Mouse (Mus musculus) limb, embryonic 14.5 days (tissue): ENCODE measurements around the gene BC051019. TPM values are rescaled to one million over a fixed set of nuclear protein-coding genes. Genes with fewer than 3 reads are reported as not detected.
A peak's percentile ranks its signal among the peaks of the same experiment; 100 is the strongest.

Experiments
- ATAC-seq: fragments of 200-750 bp; cut with Nextera tagmentation; 2 replicates; pipeline ENCODE4 v1.8.0; 2017; ENCODE audit warnings: low read depth, moderate number of reproducible peaks, moderate TSS enrichment; ENCODE audit not compliant: low FRiP score
- DNase-seq: peaks from one replicate; pipeline ENCODE4 v3.0.0-alpha.2; 2015; ENCODE audit warnings: low spot score
- H3K27ac ChIP-seq: fragments of 300-500 bp; sonication (generic); replicated peaks from 2 replicates; pipeline ENCODE4 v1.5.1; 2014; ENCODE audit warnings: low read depth, mild to moderate bottlenecking, low read length, moderate library complexity, mixed read lengths
- H3K27me3 ChIP-seq: fragments of 300-500 bp; sonication (generic); 2 replicates; pipeline ENCODE4 v1.6.1; 2014; ENCODE audit warnings: low read length, mixed read lengths; ENCODE audit not compliant: control insufficient read depth, insufficient read depth
- H3K36me3 ChIP-seq: fragments of 300-500 bp; sonication (generic); 2 replicates; pipeline ENCODE4 v1.6.1; 2014; ENCODE audit warnings: mild to moderate bottlenecking, low read length, moderate library complexity, mixed read lengths; ENCODE audit not compliant: control insufficient read depth, insufficient read depth
- H3K4me1 ChIP-seq: fragments of 300-500 bp; sonication (generic); 2 replicates; pipeline ENCODE4 v1.6.1; 2014; ENCODE audit warnings: antibody characterized with exemption, low read length, mixed read lengths; ENCODE audit not compliant: control insufficient read depth, insufficient read depth
- H3K4me2 ChIP-seq: fragments of 300-500 bp; sonication (generic); replicated peaks from 2 replicates; pipeline ENCODE4 v1.6.1; 2014; ENCODE audit warnings: low read depth, mild to moderate bottlenecking, low read length, moderate library complexity; ENCODE audit not compliant: severe bottlenecking
- H3K4me3 ChIP-seq: fragments of 300-500 bp; sonication (generic); replicated peaks from 2 replicates; pipeline ENCODE4 v1.5.1; 2014; ENCODE audit warnings: low read length
- H3K9ac ChIP-seq: fragments of 300-500 bp; sonication (generic); 2 replicates; pipeline ENCODE4 v1.6.1; 2014; ENCODE audit warnings: mild to moderate bottlenecking, low read depth, low read length, moderate library complexity; ENCODE audit not compliant: severe bottlenecking
- H3K9me3 ChIP-seq: fragments of 300-500 bp; sonication (generic); 2 replicates; pipeline ENCODE4 v1.6.1; 2016; ENCODE audit warnings: low read length; ENCODE audit not compliant: control insufficient read depth
- POLR2A ChIP-seq: fragments of 200-500 bp; IDR thresholded peaks from 2 replicates; pipeline ENCODE4 v1.8.0; 2012; ENCODE audit warnings: inconsistent platforms, mild to moderate bottlenecking, moderate library complexity, borderline replicate concordance; ENCODE audit not compliant: insufficient read depth, insufficient read length; ENCODE audit errors: extremely low read depth
- WGBS: fragments of 180-500 bp; shearing (Covaris S2); extraction: QIAGEN DNeasy Blood & Tissue Kit; methylation state at CpG from one replicate; pipeline ENCODE4 v1.1.7; 2014; 5-methylcytosine and 5-hydroxymethylcytosine counted together
- polyA plus RNA-seq, 2 experiments: library from polyadenylated mRNA; depleted of rRNA in 1 of 2; stranded (reverse) in 1 of 2; unstranded in 1 of 2; fragments of >200 nt; fragmentation: Nextera tagmentation in 1 of 2; extraction: Ambion mirVana in 1 of 2; gene quantifications; 2 replicates each; pipeline versions ENCODE4 v1.2.1 to v1.2.3; 2012 to 2014

The BC051019 gene
- polyA plus RNA-seq, 2 experiments, result 0.10 to 0.15 TPM

DNA sequence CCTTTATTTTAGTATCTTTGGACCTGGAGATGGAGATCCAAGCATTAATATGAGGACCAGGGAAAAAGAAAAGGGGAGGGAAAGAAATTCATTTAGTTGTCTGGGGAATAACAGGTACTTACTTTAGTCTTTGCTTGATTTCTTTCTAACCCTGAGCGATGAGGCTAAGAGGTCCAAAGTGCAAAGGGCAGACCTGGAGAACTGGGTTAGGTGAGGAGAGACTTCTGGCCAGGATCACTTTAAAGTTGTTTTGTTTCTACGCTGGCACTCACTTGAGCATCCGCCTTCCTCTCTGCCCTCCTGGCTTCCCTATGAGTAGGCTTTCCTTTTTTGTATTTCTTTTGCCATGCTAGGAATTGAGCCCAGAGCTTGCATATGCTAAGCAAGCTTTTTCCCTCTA is 32.6 kb upstream of the BC051019 start:
- H3K36me3 ChIP-seq, result no peaks in the 10 kb centered on the region
- H3K9ac ChIP-seq, result no peak overlapping the region
- WGBS, result 89% methylated on average over 3 of the region's 3 CpGs
- H3K27me3 ChIP-seq, result no peaks in the 10 kb centered on the region
- DNase-seq, result no peak
- TF ChIP-seq POLR2A, result no peak
- no peak overlapping the region for H3K27ac ChIP-seq
- H3K4me2 ChIP-seq, result no peak overlapping the region
- peaks cover 4% of the 10 kb centered on the region; the same call in 1 of the 2 replicates for H3K4me1 ChIP-seq
- no peaks in the 10 kb centered on the region for H3K9me3 ChIP-seq
- H3K4me3 ChIP-seq, result no peak overlapping the region
- ATAC-seq, result no peak

DNA sequence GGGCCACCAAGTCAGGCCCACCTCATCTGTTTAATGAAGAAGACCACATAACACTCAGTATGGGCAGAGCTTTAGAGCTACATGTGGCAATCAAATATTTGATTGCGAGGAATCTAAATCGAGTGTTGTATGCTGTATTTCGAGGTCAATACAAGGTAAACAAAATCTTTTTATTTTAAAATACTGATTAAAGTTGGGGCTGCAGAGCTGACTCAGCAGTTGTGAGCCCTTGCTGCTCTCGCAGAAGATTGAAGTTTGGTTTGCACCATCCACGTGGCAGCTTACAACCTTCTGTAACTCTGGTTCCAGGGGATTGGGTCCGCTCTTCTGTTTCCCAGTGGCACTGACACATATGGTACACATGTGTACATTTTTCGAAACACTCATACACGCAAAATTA is 30.4 kb upstream of the BC051019 start:
- H3K4me3 ChIP-seq, result no peak overlapping the region
- DNase-seq, result no peak
- H3K4me2 ChIP-seq, result no peak overlapping the region
- H3K9ac ChIP-seq, result no peak overlapping the region
- no peaks in the 10 kb centered on the region for H3K36me3 ChIP-seq
- 84% methylated on average over 8 of the region's 8 CpGs for WGBS
- no peaks in the 10 kb centered on the region for H3K27me3 ChIP-seq
- no peak for TF ChIP-seq POLR2A
- H3K4me1 ChIP-seq, result peaks cover 4% of the 10 kb centered on the region; the same call in 1 of the 2 replicates
- no peaks in the 10 kb centered on the region for H3K9me3 ChIP-seq
- H3K27ac ChIP-seq, result no peak overlapping the region
- ATAC-seq, result no peak

DNA sequence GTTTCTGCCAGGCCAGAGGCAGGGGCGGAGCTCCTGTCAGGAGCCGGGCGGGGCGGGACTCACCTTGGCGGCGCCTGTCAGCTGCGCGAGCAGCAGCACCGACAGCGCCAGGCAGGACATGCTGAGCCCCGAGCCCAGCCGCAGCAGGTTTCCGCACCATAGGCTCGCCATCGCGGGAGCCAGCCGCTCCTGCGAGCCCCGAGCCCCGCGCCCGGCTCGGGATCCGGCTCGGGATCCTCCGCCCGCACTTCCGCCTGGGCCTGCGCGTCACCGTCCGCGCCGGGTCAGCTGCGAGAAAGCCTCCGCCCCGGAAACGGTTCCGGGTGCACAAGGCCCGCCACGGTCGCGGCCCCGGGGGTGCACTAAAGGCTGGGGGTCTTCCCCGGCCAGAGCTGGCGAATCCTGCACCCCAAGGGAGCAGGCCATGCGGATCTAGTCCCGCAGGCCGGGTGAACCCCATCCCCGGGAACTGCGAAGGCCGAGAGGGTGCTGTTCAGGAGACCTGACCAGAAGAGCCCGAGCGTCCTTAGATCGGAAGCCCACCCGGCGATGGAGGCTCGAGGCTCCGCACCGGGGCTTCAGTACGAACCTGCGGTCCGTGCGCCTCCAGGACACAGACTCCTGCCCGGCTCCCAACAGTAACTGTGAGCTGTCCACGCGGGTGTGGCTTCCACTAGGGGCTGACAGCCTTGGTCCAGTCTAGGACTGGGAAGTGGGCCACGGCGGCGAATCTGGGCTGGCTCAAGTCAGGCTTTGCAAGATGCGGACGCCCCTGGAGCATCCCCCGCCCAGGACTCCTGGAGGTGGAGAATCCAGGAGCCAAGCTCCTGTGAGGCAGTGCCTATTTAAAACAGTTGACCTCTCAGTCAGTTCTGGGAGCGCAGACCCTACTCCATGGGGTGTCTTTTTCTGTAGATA is 28.6 kb upstream of the BC051019 start, which contains the start of gene Tmem9b:
TSS of gene Tmem9b (minus strand) at position 868 of the 918 bp plus-strand sequence.
- Histone ChIP-seq H3K9me3 (no peaks in the 10 kb centered on the region), H3K4me2 (peak within 1 kb of the TSS; percentile 86), H3K27ac (peak within 1 kb of the TSS; percentile 86), H3K36me3 (no peaks in the 10 kb centered on the region), H3K4me1 (peaks cover 4% of the 10 kb centered on the region; the same call in 1 of the 2 replicates), H3K4me3 (peak within 1 kb of the TSS; percentile 95), H3K9ac (peak within 1 kb of the TSS; percentile 86), H3K27me3 (no peaks in the 10 kb centered on the region)
- DNase-seq (peak; percentile 62), ATAC-seq (peak; percentile 89)
- under 1% methylated on average over 63 of the region's 74 CpGs for WGBS
- peak; percentile 44; the same call in 1 of the 2 replicates for TF ChIP-seq POLR2A

DNA sequence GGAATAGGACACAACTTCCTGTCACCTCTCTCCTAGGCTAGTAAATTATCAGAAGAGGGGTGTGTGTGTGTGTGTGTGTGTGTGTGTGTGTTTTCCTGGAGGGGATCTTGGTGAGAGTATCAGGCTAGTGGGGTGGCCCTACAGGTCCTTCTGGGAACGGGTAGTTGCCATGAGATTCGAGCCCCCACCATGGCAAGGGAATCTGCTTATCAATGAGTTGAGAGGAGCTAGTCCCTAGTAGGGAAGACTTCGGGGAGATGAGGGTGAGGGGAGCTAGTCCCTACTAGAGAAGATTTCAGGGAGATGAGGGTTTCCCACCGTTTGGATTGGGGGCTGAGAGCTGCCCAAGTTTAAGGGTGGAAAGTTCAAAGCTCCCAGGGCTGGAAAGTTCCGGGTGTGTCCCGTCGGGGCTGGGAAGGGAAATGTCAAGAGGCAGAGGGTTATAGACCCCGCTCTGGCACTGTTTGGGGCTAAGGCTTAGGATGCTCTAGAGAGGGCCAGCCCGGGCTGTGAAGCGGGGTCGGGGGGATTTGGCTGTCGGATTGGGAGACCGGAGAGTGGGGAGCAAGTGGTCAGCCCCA is 27.9 kb upstream of the BC051019 start:
- WGBS, result 5% methylated on average over 13 of the region's 13 CpGs

DNA sequence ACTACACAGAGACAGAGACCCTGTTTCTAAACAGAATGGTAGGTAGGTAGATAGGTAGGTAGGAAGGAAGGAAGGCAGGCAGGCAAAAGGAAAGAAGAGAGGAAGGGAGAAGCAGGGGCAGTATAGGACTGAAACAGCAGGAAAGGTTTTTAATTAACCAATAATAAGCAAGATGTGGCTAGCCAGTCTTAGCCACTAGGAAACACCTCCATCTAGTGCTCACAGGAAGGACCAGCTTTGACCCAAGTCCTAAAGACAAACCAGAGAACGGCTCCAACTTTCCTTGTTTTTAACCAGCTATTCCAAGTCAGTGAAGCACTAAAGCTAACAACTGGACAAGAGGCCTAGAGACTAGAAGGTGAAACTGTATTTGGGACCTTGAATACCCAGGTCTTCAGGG is 24.1 kb upstream of the BC051019 start:
- no peak for ATAC-seq
- TF ChIP-seq POLR2A, result no peak
- WGBS, result 29% methylated on average over 1 of the region's 1 CpGs

More for the DNA sequence above, 27.9 kb upstream of the BC051019 start:
- H3K36me3 ChIP-seq, result no peaks in the 10 kb centered on the region
- H3K4me1 ChIP-seq, result peaks cover 4% of the 10 kb centered on the region; the same call in 1 of the 2 replicates
- H3K27ac ChIP-seq, result peak overlapping the region; percentile 86
- peak overlapping the region; percentile 86 for H3K9ac ChIP-seq
- no peaks in the 10 kb centered on the region for H3K9me3 ChIP-seq
- peak overlapping the region; percentile 95 for H3K4me3 ChIP-seq
- no peak for TF ChIP-seq POLR2A
- H3K4me2 ChIP-seq, result peak overlapping the region; percentile 86
- DNase-seq (no peak), ATAC-seq (no peak; the same call in 1 of the 2 replicates)
- no peaks in the 10 kb centered on the region for H3K27me3 ChIP-seq

More for the DNA sequence above, 24.1 kb upstream of the BC051019 start:
- no peak overlapping the region for H3K27ac ChIP-seq
- H3K27me3 ChIP-seq, result no peaks in the 10 kb centered on the region
- H3K36me3 ChIP-seq, result peaks cover 15% of the 10 kb centered on the region
- DNase-seq, result no peak
- H3K4me1 ChIP-seq, result peaks cover under 1% of the 10 kb centered on the region; the same call in 1 of the 2 replicates
- H3K9ac ChIP-seq, result no peak overlapping the region
- no peaks in the 10 kb centered on the region for H3K9me3 ChIP-seq
- no peak overlapping the region for H3K4me2 ChIP-seq
- H3K4me3 ChIP-seq, result no peak overlapping the region
